Comparison of ENCODE assay signal across 1 mouse cellular context in the genomic region with DNA sequence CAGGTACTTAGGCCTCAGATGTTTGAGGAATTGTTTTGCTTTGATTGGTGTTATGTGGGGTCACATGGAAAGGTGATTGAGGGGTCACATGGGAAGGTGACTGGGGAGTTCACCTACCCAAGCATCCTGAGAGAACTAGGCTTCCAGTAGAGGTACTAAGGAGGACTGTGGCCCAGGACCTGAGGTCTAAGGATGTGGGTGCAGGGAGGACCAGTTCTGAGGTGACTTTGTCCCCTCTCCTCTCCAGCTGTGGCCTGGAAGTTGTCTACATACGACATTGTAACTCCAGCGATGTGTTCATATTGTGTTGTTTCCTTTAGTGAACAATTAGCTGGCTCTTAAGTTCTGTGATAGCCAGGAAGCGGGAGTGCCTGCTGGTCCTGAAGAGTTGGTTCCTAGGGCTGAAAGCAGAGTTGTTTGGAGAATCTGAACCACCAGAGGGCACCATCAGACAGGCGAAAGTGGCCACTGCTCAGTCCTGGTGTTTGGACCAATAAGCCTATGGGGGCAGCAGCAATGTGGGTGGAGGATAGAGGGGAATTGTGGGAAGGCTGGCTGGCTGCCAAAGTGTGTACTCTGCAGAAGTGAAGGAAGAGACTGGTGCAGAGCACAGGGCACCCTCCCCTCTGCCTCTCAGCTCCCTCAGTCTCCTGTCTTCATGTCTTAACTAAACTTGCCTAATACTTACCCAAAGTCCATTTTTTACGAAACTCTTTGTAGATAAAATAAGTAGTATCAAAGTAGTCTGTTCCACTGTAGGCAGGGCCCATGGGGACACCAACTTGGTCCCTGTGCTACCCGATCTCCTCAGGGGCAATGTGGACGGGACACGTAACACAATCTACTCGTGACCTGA.
TF ChIP-seq lines count a peak whose summit lies in the region.

No protein-coding gene starts in this region.

TF ChIP-seq in CH12.LX, 34 proteins besides CTCF, POLR2A, EP300 and RAD21 (continued from another document):
- TF ChIP-seq ZNF384 (IDR thresholded peaks at IDR 0.05; ENCODE audit: low read depth, low read length) (0 out of 2 replicates have a peak, but pooled peaks have one; percentile 19), RCOR1 (conservative IDR thresholded peaks at IDR 0.05; ENCODE audit: low read depth, low read length) (peak; percentile 51; the same call in 1 of the 2 replicates), MEF2A (IDR thresholded peaks at IDR 0.05; ENCODE audit: borderline replicate concordance, low read depth, low read length) (peak; percentile 60; the same call in 1 of the 2 replicates), TBP (conservative IDR thresholded peaks at IDR 0.05; ENCODE audit: low read depth, low read length) (no peak), JUN (IDR thresholded peaks at IDR 0.05; ENCODE audit: insufficient read depth, low read depth, low read length) (no peak), JUND (conservative IDR thresholded peaks at IDR 0.05; ENCODE audit: low read depth, low read length) (no peak; the same call in 1 of the 2 replicates), GABPA (IDR thresholded peaks at IDR 0.05; ENCODE audit: insufficient replicate concordance, low read depth, low read length) (no peak), IRF4 (IDR thresholded peaks at IDR 0.05; ENCODE audit: low read depth, low read length) (peak; percentile 77), MXI1 (IDR thresholded peaks at IDR 0.05; ENCODE audit: low read depth, low read length) (peak; percentile 48; the same call in 1 of the 2 replicates), MAX (IDR thresholded peaks at IDR 0.05; ENCODE audit: low read length) (peak; percentile 47; the same call in 1 of the 2 replicates), BHLHE40 (IDR thresholded peaks at IDR 0.05; ENCODE audit: low read depth, low read length) (peak; percentile 52; the same call in 1 of the 2 replicates), MYC (IDR thresholded peaks at IDR 0.05; ENCODE audit: low read depth, low read length) (0 out of 2 replicates have a peak, but pooled peaks have one; percentile 66), E2F4 (IDR thresholded peaks at IDR 0.05; ENCODE audit: insufficient replicate concordance, low read depth, low read length) (no peak), NELFE (IDR thresholded peaks at IDR 0.05; ENCODE audit: low read depth, low read length) (peak; percentile 72; the same call in 1 of the 2 replicates)
TF ChIP-seq in CH12.LX: peak in this region for 18.
